Mouse (Mus musculus): ENCODE data around the gene Nln.

Gene Nln

GRCm38 (mm10) chr13:104065649-104066347, 43.6 kb downstream of the Nln start:
- ChIA-PET CTCF (no interaction called here), POLR2A (interaction anchor here in 2 of 4 experiments (1.0 to 1.5 kb wide), 3 partner anchors 17 to 112 kb away, joined by 3 to 4 read pairs (median 4); partner anchors contain the start of gene Trappc13 (in 1 of the 2))

GRCm38 (mm10) chr13:104063061-104063460, 46.4 kb downstream of the Nln start:
- ChIA-PET POLR2A (interaction anchor here in 1 of 4 experiments (0.8 to 2.2 kb wide), 2 partner anchors 10 to 32 kb away, joined by 4 to 6 read pairs; no protein-coding TSS in a partner anchor), CTCF (interaction anchor here in 1 of 4 experiments (0.5 kb wide), 1 partner anchor 474 kb away, joined by 3 read pairs; no protein-coding TSS in a partner anchor)

DNA sequence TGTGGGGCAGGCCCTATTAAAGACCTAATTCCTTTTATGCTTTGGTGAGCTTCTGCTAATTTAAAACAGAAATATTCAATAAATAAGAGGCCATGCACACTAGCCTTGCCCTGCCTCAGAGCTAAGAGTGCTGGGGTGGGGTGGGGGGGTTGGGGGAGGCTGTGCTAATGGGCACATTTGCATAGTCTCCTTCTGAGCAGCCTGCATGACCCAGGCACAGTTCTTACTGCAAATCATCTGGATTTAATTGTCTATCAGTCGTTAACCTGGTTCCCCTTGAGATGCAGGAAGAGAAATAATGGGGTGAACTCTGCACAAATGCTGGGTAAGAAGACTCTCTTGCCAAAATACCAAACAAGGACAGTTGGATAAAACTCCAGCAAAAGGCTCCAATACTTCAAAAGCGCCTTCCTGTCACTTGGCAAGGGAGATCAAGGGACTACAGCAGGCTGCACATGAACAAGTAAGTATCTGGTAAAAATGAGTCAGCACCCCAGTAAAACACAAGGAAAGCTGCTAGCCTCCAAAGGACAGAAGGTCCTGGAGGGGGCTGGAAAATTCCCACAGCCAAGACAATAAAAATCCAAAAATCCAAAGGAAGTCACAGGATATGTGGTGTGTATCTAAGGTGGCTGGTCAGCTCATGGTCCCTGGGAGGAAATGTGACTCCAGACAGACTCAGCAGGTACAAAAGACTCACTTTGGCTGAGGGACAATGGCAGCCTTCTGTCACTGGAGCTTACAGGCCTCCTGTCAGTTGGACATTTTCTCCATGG, 47.3 kb downstream of the Nln start:
- ChIA-PET CTCF (no interaction called here), POLR2A (interaction anchor here in 1 of 4 experiments (0.6 to 2.2 kb wide), 3 partner anchors 11 to 1039 kb away, joined by 3 to 6 read pairs (median 4); no protein-coding TSS in a partner anchor)

- ChIA-PET CTCF (no interaction called here), POLR2A (no interaction called here)
These were observed 49.2 kb downstream of the Nln start for GRCm38 (mm10) chr13:104060231-104060630.

DNA sequence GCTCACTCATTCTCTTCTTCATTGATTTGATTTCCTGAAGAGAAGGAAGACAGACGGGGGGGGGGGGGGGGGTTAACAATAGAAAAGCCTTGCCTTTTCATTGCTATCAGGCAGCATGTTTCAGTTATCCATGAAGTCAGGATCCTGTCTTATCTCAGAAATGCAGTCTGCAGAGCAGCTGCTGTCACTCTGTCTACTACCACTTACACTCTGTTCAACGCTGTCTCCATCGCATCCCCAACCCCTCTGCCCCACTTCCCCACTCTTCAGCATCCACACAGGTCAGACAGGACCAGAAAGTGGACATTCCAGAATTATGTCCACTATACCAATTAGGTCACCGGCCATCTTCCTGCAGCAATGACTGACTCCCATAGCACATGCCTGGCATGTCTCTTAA, 49.9 kb downstream of the Nln start:
- ChIA-PET POLR2A (interaction anchor here in 1 of 4 experiments (0.5 to 1.1 kb wide), 2 partner anchors 9 to 19 kb away, joined by 3 to 5 read pairs; no protein-coding TSS in a partner anchor), CTCF (no interaction called here)

GRCm38 (mm10) chr13:104058761-104059160, 50.7 kb downstream of the Nln start:
- POLR2A ChIA-PET: interaction anchor here in 1 of 4 experiments (0.5 to 1.1 kb wide), 2 partner anchors 8 to 18 kb away, joined by 3 to 5 read pairs; no protein-coding TSS in a partner anchor
- CTCF ChIA-PET: no interaction called here

DNA sequence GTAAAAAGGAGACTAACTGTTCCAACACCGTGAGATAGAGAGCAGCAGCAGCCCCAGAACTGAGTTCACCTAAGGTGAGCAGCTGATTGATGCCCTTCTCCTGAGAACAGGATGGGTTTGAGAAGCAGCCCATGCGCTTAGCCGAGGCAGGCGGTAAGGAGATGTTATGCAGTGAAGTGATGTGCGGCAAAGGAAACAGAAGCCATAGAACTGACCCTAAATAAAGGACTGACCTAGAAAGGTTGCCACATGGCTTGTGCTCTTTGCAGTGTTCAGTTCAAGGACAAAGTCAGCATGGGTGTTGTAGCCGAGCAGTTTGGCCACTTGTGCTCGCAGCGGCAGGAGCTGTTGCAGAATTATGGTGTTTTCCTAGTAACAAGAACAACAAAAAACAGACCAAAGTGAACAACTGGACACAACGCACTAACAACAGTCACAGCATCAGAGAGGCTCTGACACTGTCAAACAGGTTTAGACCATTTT, 57.1 kb downstream of the Nln start:
- ChIA-PET CTCF (interaction anchor here in 1 of 4 experiments (0.5 kb wide), 1 partner anchor 24 kb away, joined by 3 read pairs; no protein-coding TSS in a partner anchor), POLR2A (no interaction called here)

DNA sequence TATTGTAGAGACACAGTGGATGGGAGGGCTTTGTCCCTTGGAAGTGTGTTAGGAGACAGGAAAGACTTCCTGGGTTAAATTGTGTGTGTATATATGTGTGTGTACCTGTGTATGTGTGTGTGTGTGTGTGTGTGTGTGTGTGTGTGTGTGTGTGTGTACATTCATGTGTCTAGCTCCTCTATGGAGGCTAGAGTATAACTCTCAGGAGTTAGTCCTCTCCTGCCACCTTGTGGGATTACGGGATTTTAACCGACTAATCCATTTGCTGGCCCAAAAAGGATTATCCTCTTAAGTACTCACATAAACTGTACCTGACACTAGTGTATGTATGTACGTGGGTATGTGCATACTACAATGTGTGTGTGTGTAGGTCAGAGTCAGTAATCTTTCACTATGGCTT, 60.6 kb downstream of the Nln start:
- ChIA-PET POLR2A (no interaction called here), CTCF (interaction anchor here in 2 of 4 experiments (0.7 to 0.9 kb wide), 2 partner anchors 12 to 403 kb away, joined by 4 read pairs; no protein-coding TSS in a partner anchor)

GRCm38 (mm10) chr13:104045108-104045507, 64.3 kb downstream of the Nln start:
- ChIA-PET POLR2A (no interaction called here), CTCF (no interaction called here)

DNA sequence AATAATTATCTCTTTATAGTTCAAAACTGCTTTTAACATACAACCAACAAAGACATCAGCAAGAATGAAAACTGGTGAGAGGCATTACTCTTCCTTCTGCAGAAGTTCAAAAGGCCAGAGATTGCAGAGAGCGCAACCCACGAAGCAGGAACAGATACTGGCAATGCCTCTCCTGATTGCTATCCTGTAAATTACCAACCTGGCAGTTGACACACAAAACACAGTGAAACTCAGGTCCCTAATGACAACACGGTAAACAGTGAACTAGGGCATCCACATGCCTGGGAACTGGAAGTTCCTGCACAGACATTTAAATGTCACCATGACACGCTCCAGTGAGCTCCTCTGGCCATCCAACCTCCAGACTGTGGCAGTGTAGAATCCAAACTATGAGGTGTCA, 65.1 kb downstream of the Nln start:
- ChIA-PET POLR2A (no interaction called here), CTCF (no interaction called here)

DNA sequence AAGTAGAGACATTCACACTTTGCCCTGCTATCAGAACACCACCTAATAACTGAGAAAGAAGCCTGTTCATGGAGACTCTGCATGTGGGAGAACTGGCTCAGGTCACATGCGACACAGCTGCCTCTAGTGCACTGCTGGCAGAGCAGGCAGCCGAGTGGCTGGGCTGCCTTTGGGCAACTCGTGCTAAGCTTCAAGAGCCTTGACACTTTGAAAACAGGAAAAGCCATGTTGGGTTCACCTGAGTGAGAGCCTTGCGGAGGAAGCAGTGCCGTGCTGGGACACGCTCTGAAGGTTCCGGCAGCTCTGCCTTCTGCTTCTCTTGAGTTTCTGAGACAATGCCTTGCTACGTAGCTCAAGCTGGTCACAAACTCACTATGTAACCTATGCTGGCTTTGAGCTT, 66.7 kb downstream of the Nln start:
- POLR2A ChIA-PET: interaction anchor here in 1 of 4 experiments (0.6 kb wide), 1 partner anchor 15 kb away, joined by 3 read pairs; no protein-coding TSS in a partner anchor
- CTCF ChIA-PET: no interaction called here

DNA sequence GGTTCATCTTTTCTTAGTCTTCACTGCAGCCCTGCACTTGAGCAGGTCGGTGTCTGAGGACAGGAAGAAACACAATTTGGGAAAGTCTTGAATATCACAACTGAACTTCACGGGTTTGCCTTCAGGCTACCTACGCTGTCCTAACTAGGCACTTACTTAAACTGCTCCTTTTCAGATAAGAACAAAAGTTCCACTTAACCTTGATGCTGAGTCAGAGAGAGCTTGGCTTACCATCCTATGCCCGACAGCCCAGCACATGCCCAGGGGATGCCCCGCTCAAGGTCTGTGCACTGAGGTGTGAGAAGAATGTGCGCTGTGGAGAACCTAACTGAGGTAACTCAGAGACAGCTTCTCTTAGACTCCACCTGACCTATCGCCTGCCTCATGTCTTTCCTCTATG, 67.9 kb downstream of the Nln start:
- CTCF ChIA-PET: no interaction called here
- POLR2A ChIA-PET: no interaction called here

DNA sequence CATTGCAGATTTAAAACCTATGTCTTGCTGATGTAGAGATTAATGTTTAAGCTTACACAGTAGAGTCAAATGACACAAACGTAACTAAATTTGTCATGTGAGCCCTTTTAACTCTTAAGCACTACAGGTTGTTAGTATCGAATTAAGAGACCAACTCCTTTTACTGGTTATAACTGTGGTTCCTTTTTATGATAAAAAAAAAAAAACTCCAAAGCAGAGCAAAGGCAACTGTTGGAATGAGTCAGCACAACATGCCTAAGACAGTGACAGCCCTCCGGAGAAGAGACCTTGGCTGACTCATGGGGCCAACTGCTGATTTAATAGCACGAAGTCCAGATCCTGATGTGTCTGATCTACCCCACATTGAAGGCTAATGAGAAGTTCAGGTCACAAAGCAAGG, 68.5 kb downstream of the Nln start:
- POLR2A ChIA-PET: interaction anchor here in 1 of 4 experiments (0.6 kb wide), 1 partner anchor 18 kb away, joined by 3 read pairs; no protein-coding TSS in a partner anchor
- CTCF ChIA-PET: no interaction called here

DNA sequence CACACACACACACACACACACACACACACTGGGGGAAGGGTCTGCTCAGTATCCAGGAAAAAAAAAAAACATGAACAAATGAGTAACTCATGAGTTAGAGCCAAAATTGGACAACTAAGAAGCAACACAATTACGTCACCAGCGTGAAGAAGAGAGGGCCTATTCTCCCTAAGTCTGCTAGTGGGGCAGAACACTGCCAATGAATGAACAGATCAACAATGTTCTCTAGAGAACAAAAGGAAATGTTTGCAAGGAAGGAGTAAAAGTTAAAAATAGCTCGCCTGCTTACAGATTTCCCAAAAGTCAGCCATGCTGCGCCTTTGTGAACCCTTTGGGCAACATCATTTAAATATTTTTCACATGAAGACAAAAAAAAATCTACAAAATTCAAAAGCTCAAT, 69.6 kb downstream of the Nln start:
- ChIA-PET POLR2A (no interaction called here), CTCF (no interaction called here)

- POLR2A ChIA-PET: interaction anchor here in 1 of 4 experiments (1.2 kb wide), 1 partner anchor 9 kb away, joined by 5 read pairs; no protein-coding TSS in a partner anchor
- CTCF ChIA-PET: no interaction called here
These were observed 70.5 kb downstream of the Nln start for GRCm38 (mm10) chr13:104038891-104039290.

GRCm38 (mm10) chr13:104038358-104038757, 71.1 kb downstream of the Nln start:
- ChIA-PET POLR2A (interaction anchor here in 1 of 4 experiments (1.2 kb wide), 1 partner anchor 10 kb away, joined by 5 read pairs; no protein-coding TSS in a partner anchor), CTCF (no interaction called here)

- ChIA-PET POLR2A (interaction anchor here in 1 of 4 experiments (1.2 kb wide), 1 partner anchor 10 kb away, joined by 5 read pairs; no protein-coding TSS in a partner anchor), CTCF (interaction anchor here in 1 of 4 experiments (0.5 to 0.6 kb wide), 2 partner anchors 11 to 393 kb away, joined by 4 to 5 read pairs; no protein-coding TSS in a partner anchor)
These were observed 71.7 kb downstream of the Nln start for GRCm38 (mm10) chr13:104037531-104038290.

- POLR2A ChIA-PET: no interaction called here
- CTCF ChIA-PET: interaction anchor here in 1 of 4 experiments (0.5 to 0.6 kb wide), 2 partner anchors 12 to 392 kb away, joined by 4 to 5 read pairs; no protein-coding TSS in a partner anchor
These were observed 72.7 kb downstream of the Nln start for GRCm38 (mm10) chr13:104036494-104037290.
